Mouse (Mus musculus) hindbrain, embryonic 15.5 days (tissue): ENCODE data around the gene Kat6b. TPM values are rescaled to one million over a fixed set of nuclear protein-coding genes. Genes with fewer than 3 reads are reported as not detected.

ENCODE experiments used
- ATAC-seq: fragments of 200-750 bp; cut with Nextera tagmentation; 2 replicates; pipeline ENCODE4 v1.8.0; 2017; ENCODE audit warnings: low read depth, moderate number of reproducible peaks, moderate TSS enrichment; ENCODE audit not compliant: low FRiP score
- H3K27ac ChIP-seq: fragments of 300-500 bp; sonication (generic); replicated peaks from 2 replicates; pipeline ENCODE4 v1.5.1; 2015; ENCODE audit warnings: mild to moderate bottlenecking, inconsistent platforms
- H3K27me3 ChIP-seq: fragments of 300-500 bp; sonication (generic); 2 replicates; pipeline ENCODE4 v1.6.1; 2015; ENCODE audit warnings: control low read depth, inconsistent platforms
- H3K36me3 ChIP-seq: fragments of 300-500 bp; sonication (generic); 2 replicates; pipeline ENCODE4 v1.6.1; 2015; ENCODE audit warnings: control low read depth, inconsistent platforms
- H3K4me1 ChIP-seq: fragments of 300-500 bp; sonication (generic); replicated peaks from 2 replicates; pipeline ENCODE4 v1.6.1; 2015; ENCODE audit warnings: control low read depth, inconsistent platforms
- H3K4me2 ChIP-seq: fragments of 300-500 bp; sonication (generic); 2 replicates; pipeline ENCODE4 v1.6.1; 2015; ENCODE audit warnings: moderate library complexity, mild to moderate bottlenecking, inconsistent platforms
- H3K4me3 ChIP-seq: fragments of 300-500 bp; sonication (generic); 2 replicates; pipeline ENCODE4 v1.5.1; 2015; ENCODE audit warnings: mild to moderate bottlenecking, inconsistent platforms
- H3K9ac ChIP-seq: fragments of 300-500 bp; sonication (generic); 2 replicates; pipeline ENCODE4 v1.6.1; 2015; ENCODE audit warnings: inconsistent platforms
- H3K9me3 ChIP-seq: fragments of 300-500 bp; sonication (generic); 2 replicates; pipeline ENCODE4 v1.6.1; 2016; ENCODE audit warnings: control low read depth, inconsistent platforms
- WGBS: fragments of 180-500 bp; shearing (Covaris S2); methylation state at CpG from one replicate; pipeline ENCODE4 v1.1.7; 2015; 5-methylcytosine and 5-hydroxymethylcytosine counted together
- polyA plus RNA-seq: library from polyadenylated mRNA; unstranded; fragments of >200 nt; fragmentation: Nextera tagmentation; extraction: Ambion mirVana; gene quantifications from 2 replicates; pipeline ENCODE4 v1.2.1, GENCODE M21; 2015

The Kat6b gene
- polyA plus RNA-seq, 1 experiment from 2014 or later = 17.6 TPM

DNA sequence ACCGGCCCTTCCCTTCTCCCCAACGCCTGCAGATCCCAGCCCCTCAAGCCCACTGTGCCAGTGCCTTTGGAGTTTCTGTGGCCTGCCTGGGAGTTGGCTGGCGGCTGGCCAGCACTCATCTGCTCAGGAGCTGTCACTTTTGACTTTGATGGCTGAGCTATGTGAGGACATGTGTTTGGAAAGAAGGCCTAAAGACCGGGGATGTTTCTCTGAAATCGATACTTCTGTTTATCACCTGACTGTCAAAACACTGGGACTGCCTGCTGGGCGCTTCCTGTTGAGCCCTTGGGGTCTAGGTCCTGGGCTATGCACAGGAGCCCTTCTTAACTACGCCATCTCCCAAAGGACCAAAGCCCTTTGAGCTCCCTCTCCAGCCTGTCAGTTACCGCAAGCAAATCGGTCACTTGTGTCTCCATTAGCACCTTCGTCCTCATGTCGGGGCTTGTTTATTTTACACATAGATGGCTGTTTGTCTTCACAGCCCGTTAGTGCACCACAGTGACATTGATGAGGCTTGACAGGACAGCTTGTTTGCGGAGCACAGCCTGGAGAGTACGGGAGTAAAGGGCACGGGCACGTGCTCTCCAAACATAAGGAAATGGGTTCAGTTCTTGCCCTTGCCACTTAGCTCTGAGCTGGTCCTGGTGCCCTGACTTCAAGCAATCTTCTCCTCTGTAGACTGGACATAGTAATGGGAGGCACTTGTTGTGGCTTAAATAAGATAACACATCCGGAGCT lies 238.6 kb downstream of the Kat6b start:
- no peak for ATAC-seq
- no peaks in the 10 kb centered on the region for H3K36me3 ChIP-seq
- H3K4me1 ChIP-seq = no peaks in the 10 kb centered on the region; the same call in 1 of the 2 replicates
- no peak overlapping the region for H3K9ac ChIP-seq
- H3K4me3 ChIP-seq = no peak overlapping the region
- H3K27me3 ChIP-seq = no peaks in the 10 kb centered on the region
- H3K4me2 ChIP-seq = no peak overlapping the region
- H3K27ac ChIP-seq = no peak overlapping the region
- no peaks in the 10 kb centered on the region for H3K9me3 ChIP-seq
- 53% methylated on average over 17 of the region's 17 CpGs for WGBS

GRCm38 (mm10) chr14:21720430-21721205 lies 239.4 kb downstream of the Kat6b start:
- H3K27ac ChIP-seq = no peak overlapping the region
- H3K36me3 ChIP-seq = no peaks in the 10 kb centered on the region
- no peaks in the 10 kb centered on the region for H3K9me3 ChIP-seq
- H3K4me3 ChIP-seq = no peak overlapping the region
- H3K4me2 ChIP-seq = no peak overlapping the region
- no peaks in the 10 kb centered on the region; the same call in 1 of the 2 replicates for H3K4me1 ChIP-seq
- H3K27me3 ChIP-seq = no peaks in the 10 kb centered on the region
- ATAC-seq = no peak
- WGBS = 84% methylated on average over 4 of the region's 4 CpGs
- H3K9ac ChIP-seq = no peak overlapping the region

Other genes starting within 250 kb of the Kat6b start
- gene Dupd1, start 233.1 kb downstream of the Kat6b start, polyA plus RNA-seq = 0.26 TPM in 1 of 2 replicates, not detected in the other